Mouse (Mus musculus) hindlimb bud, embryonic 11.5 days (tissue): ENCODE results near the gene Hkdc1.
"Not testable (repeated sequence)": the region's sequence is repeated elsewhere in the genome, so short reads cannot be mapped to it uniquely, and the experiment has no call there.

Experiments
- DNase-seq: peaks from one replicate; pipeline ENCODE4 v3.0.0-alpha.2; 2012; ENCODE audit warnings: low read depth, low spot score; ENCODE audit errors: extremely low spot score

The Hkdc1 gene

GRCm38 (mm10) chr10:62422255-62422654, at the start of gene Hkdc1:
Gene Hkdc1 (minus strand): TSS chr10:62422491.
- no peak for DNase-seq

- DNase-seq, result no peak
Measured at GRCm38 (mm10) chr10:62471105-62471504, 48.8 kb upstream of the Hkdc1 start.

DNA sequence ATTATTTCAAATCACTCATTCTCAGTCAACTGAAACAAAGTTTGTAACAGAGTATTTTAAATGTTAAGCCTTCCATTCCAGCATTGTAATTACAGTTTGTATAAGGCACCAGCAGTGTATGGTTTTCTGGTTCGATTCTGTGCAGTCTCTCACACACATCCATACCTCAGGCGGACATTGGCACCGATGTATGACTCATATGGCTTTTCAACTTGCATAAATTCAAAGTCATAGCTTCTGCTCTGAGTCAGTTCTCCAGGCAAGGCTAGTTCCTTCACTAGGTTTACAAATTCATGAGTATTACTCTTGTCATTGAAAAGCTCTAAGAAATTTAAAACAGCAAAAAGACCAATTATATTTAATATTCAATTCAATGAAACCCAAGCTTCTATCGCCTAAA, 47.4 kb upstream of the Hkdc1 start:
- no peak for DNase-seq

DNA sequence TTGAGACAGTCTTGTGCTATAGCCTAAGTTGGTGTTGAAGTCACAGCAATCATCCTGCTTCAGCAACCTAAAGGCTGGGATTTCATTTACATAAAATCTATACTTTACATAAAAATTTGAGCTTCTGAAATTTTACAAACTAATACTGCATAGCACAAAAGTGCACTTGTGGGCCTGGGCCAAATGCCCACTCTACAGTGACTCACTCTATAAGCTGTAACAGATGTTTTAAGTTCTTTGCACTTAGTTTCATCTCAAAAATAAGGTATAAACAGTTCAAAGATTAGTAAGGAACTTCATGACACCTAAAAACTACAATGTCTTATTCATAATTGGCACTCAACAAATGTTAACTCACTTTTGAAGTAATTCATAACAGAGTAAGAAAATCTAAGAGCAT, 39.0 kb upstream of the Hkdc1 start:
- DNase-seq, result no peak

GRCm38 (mm10) chr10:62452001-62452400, 29.7 kb upstream of the Hkdc1 start:
- not testable (repeated sequence) for DNase-seq

DNA sequence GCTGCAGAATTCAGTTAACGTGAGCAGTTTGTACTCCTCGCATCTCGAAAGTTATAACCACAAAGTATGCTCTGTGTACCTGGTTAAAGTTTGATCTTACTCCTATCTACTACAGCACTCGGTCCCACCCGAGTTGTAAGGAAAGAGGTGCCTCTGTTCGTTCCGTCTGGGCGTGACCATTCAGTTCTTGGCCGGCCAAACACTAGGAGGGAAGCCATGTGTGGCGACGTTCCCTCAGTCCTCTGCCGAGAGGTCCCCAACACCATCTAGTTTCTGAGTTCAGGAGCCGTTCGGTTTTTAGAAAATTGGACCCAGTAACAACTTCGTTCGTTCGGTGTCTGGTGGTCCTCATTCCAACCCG, 28.0 kb upstream of the Hkdc1 start:
- no peak for DNase-seq

GRCm38 (mm10) chr10:62449364-62450279, 27.3 kb upstream of the Hkdc1 start, which contains the start of the genes 4930507D05Rik and Supv3l1:
Gene 4930507D05Rik (plus strand): TSS chr10:62449489.
Gene Supv3l1 (minus strand): TSS chr10:62449738.
- DNase-seq, result peak; percentile 98

GRCm38 (mm10) chr10:62430427-62430826, 8.1 kb upstream of the Hkdc1 start:
- no peak for DNase-seq

- DNase-seq, result no peak
Measured at GRCm38 (mm10) chr10:62425081-62425871, 3.0 kb upstream of the Hkdc1 start.

DNA sequence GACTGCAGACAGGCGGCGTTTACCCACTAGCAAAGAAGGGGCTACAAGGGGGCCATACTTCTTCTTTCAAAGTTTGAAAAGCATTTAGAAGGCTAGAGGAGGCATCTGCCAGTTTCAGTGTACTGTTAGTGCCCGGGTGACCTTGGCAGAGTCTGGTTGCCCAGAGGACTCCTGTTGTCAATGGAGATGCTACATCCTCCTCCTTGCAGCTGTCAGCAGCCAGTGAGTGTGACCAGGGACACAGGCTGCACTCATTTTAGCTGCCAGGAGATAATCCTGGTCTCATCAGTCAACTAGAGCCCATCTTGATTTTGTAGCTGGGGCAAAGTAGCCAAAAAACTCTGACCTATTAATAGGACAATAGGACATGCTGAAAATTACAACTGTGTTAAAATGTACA, 1.2 kb downstream of the Hkdc1 start:
- no peak for DNase-seq

DNA sequence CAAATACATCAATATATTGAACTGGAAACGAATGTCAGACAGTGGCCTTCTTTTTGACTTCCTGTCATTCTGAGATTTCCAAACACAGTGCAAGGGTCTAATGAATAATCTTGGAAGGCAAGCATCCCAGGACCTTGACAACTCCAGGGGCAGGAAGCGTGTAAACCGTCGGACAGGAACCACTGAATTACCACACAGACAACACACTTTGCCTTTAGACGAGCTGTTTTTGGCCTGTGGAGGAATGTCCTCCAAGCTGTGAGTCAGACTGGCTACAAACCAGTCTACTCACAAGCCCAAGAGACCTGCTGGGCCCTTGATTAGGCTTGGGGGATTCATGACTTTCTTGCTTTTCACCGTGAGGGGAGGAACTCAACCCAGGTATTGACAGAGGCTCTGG, 1.9 kb downstream of the Hkdc1 start:
- no peak for DNase-seq

- no peak for DNase-seq
Measured at GRCm38 (mm10) chr10:62419422-62419821, 2.9 kb downstream of the Hkdc1 start.

DNA sequence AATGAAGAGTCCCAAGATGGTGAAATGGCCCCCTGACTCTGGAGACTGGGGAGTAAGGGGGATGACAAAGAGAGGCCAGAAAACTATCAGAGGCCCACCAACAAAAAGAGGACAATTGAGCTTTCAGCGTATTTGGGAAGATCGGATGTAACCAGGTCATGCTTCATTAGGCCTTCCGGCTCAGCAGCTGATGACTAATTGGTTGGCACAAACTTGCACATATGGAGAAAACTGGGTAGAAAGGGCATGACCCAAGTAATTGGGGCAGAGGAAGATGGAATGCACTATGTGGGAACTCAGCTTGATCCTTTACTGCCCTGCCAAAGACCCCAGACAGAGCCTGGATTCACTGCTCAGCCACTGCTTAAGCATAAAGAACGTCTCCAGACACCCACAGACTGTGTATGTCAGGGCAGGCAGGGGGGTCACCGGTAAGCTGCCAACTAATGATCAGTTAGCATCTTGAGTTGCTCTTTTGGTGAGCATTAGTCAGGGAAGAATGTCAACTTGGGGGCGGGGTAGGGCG, 3.4 kb downstream of the Hkdc1 start:
- DNase-seq, result no peak

DNA sequence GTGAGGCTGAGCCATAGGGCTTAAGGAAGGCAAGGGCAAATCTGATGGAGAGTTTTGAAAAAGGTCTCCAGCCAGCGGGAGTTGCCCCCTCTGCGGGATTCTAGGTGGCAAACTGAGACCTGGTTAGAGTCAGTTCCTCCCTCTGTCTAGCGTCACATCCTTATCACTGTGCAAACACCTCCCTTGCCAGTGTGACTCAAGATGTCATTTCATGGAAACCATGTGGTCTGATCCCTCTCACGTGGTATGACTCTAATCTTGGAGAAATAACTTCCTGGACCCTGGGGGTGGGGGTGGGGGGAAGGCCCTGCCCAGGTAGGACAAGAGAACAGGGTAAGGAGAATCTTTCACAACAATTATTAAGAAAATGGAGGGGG, 8.7 kb downstream of the Hkdc1 start:
- no peak for DNase-seq

- DNase-seq, result no peak
Measured at GRCm38 (mm10) chr10:62412906-62413605, 9.2 kb downstream of the Hkdc1 start.

DNA sequence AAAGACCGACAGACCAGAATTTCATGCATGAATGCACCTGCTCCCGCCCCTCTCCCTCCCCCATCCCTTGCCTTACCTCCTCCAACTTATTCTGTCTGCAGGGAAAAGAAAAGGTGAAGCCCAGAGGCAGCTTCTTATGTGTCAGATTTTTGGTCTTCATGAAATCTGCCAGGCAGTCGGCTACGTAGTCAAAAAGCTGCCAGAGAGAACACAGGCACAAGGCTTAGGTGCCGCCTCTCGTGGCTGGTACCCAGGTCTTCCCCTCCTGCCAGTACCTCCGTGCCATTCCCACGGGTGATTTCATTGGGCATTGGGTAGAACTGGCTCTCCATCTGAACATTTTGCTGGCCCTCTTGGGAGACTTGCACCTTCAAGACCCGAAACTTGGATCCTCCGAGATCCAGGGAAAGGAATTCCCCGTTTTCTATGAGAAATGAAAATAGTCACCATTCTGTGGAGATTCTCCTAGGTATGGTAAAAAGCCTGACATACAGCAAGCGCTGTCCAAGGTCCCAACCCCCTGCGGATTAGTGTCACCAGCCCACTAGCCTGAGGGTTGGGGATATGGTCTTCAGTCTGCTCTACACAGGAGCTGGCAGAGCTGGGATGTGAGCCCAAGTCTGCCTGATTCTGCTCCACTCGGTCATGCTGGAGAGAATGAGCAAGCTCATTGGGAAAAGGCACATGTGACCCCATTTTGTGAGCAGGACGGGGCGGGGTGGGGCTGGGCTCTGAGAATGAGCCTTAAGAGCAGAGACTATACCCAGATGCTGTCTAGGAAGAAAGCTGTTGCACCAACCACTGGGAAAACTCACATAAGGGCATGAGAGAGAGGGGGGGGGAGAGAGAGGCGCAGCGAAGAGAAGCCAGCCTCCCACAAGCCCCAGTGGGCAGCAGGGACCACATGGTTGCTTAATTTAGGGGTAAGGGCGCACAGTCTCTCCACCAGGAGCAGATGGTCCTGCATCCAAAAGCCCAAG, 10.6 kb downstream of the Hkdc1 start:
- DNase-seq, result no peak

DNA sequence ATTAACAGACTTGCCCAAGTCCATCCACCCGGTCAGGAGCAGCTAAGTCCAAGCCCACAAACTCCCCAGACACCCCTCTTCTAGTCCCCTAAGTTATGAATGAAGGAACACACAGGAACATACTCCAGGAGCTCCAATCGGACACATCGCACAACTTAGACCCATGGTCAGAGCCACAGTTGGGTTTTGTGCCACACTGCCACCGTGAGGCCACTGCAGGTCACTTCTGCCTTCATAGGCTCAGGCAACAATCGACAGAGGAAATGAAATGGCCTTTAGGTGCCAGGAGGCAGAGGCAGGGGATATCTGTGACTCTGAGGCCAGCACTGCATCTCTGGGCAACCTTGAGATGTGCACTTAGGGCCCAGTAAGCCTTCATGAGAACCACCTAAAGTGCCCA, 11.3 kb downstream of the Hkdc1 start:
- no peak for DNase-seq

DNA sequence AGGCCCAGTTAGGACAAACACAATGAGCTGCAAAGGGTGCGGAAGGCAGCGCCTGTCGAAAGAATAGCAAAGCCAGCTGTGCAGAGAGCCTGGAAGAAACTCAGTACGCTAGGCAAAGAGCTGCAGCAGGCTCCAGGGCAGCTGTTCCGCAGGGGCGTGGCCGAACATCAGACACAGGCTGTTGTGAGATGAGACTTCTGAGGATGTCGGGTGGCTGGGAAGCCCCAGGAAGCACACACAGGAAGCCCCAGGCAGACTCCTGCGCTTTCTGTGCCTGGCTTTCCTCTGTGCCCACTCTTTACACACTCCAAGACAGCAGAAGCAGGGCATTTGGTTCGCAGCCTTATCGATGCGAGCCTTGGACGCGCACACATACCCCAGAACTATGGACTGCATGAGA, 17.4 kb downstream of the Hkdc1 start:
- DNase-seq, result no peak

DNA sequence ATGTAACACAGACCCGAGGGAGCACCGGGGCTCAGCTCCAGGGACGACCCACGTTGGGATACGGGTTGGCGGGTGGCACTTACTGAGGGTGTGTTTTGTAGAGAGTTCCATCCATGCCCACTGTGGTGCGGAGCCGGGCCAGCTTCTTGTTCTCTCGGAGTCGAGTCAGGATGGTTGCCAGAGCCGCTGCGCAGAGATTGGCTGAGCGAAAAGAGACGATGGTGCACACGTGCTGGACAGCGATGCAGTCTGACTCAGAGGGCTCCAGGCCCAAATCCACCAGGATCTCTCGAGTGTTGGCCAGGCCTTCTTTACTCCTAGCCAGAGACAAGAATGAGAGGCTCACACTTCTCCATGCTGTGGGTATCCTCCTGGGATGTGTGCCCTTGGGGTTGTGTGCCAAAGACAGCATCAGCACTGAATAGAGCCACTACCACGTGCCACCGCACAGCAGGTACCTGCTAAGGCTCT, 20.6 kb downstream of the Hkdc1 start:
- no peak for DNase-seq

DNA sequence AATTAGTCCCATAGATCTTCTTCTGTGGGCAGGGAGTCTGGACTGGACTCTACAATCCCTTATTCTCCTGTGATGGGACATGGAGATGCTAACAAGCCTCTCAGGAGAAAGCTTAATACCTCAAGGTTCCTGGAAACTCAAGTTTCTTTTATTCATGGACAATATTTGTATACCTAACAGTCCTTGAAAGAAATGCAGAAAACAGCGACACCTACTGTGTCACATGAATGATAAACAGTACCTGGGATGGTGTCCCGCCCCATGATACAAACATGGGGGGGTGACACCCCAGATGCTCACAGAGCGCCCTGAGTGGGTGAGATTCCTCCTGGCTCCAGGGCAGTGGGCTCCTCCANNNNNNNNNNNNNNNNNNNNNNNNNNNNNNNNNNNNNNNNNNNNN, 39.3 kb downstream of the Hkdc1 start:
- DNase-seq, result no peak
